Mouse (Mus musculus) spleen, adult 2 months (tissue): ENCODE measurements around the gene Fgfr1op2. TPM values are rescaled to one million over a fixed set of nuclear protein-coding genes. Genes with fewer than 3 reads are reported as not detected.

Source experiments
- DNase-seq, 2 experiments: peaks; one replicate each; pipeline versions ENCODE4 v3.0.0 to v3.0.0-alpha.2; 2012 to 2021; ENCODE audit warnings: low spot score in 2 of 2, low read depth in 1 of 2
- H3K27ac ChIP-seq: fragments of 200-500 bp; 2 replicates; pipeline ENCODE4 v1.5.1; 2012; ENCODE audit warnings: low read length, inconsistent platforms; ENCODE audit not compliant: insufficient read depth
- H3K27me3 ChIP-seq: fragments of 200-500 bp; 2 replicates; pipeline ENCODE4 v1.6.1; 2012; ENCODE audit warnings: mild to moderate bottlenecking, moderate library complexity, low read length, inconsistent platforms; ENCODE audit not compliant: control insufficient read depth, insufficient read depth
- H3K36me3 ChIP-seq: fragments of 200-500 bp; 2 replicates; pipeline ENCODE4 v1.6.1; 2012; ENCODE audit warnings: mild to moderate bottlenecking, low read length, inconsistent platforms; ENCODE audit not compliant: control insufficient read depth, insufficient read depth
- H3K4me1 ChIP-seq: fragments of 200-500 bp; 2 replicates; pipeline ENCODE4 v1.6.1; 2011; ENCODE audit warnings: inconsistent platforms; ENCODE audit not compliant: control insufficient read depth, insufficient read depth, insufficient read length
- H3K4me3 ChIP-seq: fragments of 200-500 bp; 2 replicates; pipeline ENCODE4 v1.5.1; 2011; ENCODE audit warnings: mild to moderate bottlenecking, inconsistent platforms; ENCODE audit not compliant: insufficient read depth, insufficient read length; ENCODE audit errors: extremely low read depth
- CTCF ChIP-seq: fragments of 200-500 bp; IDR thresholded peaks from 2 replicates; pipeline ENCODE4 v1.5.1; 2011; ENCODE audit warnings: mild to moderate bottlenecking, inconsistent platforms; ENCODE audit not compliant: insufficient read depth, insufficient read length, insufficient replicate concordance; ENCODE audit errors: extremely low read depth
- POLR2A ChIP-seq: fragments of 200-500 bp; IDR thresholded peaks from 2 replicates; pipeline ENCODE4 v1.6.1; 2011; ENCODE audit warnings: low read depth, low read length, inconsistent platforms
- WGBS: fragments of 180-500 bp; shearing (Covaris S2); methylation state at CpG from one replicate; pipeline ENCODE4 v1.1.7; 2018; 5-methylcytosine and 5-hydroxymethylcytosine counted together
- polyA plus RNA-seq: library from polyadenylated mRNA; depleted of rRNA; stranded (reverse); fragments of >200 nt; gene quantifications from 2 replicates; pipeline ENCODE4 v1.2.3, GENCODE M21; 2012; rRNA removed

The Fgfr1op2 gene
- polyA plus RNA-seq, result 58.6 and 72.9 TPM in 2 replicates

- WGBS, result 0% methylated on average over 13 of the region's 13 CpGs
- Histone ChIP-seq H3K4me1 (no peaks in the 10 kb centered on the region; the same call in none of the 2 replicates), H3K4me3 (peak within 1 kb of the TSS; percentile 98), H3K27me3 (no peaks in the 10 kb centered on the region), H3K36me3 (peaks cover 3% of the 10 kb centered on the region), H3K27ac (peak within 1 kb of the TSS; percentile 98)
- DNase-seq, result no peak
- TF ChIP-seq CTCF (no peak), POLR2A (no peak)
Observed at GRCm38 (mm10) chr6:146576903-146577302, at the start of gene Fgfr1op2. Fgfr1op2 (plus strand) TSS chr6:146577203.

- Histone ChIP-seq H3K36me3 (no peaks in the 10 kb centered on the region), H3K27me3 (no peaks in the 10 kb centered on the region), H3K27ac (no peak overlapping the region), H3K4me1 (peaks cover 9% of the 10 kb centered on the region; the same call in 1 of the 2 replicates), H3K4me3 (no peak overlapping the region)
- no peak for DNase-seq
- WGBS, result 97% methylated on average over 2 of the region's 2 CpGs
- TF ChIP-seq POLR2A, result no peak
- no peak for TF ChIP-seq CTCF
Observed at GRCm38 (mm10) chr6:146527537-146527936, 49.5 kb upstream of the Fgfr1op2 start.

- WGBS, result 51% methylated on average over 7 of the region's 7 CpGs
- TF ChIP-seq CTCF (no peak), POLR2A (no peak)
Observed at GRCm38 (mm10) chr6:146530363-146530762, 46.6 kb upstream of the Fgfr1op2 start.

GRCm38 (mm10) chr6:146530769-146531168 is 46.2 kb upstream of the Fgfr1op2 start:
- no peak overlapping the region for H3K27ac ChIP-seq

More at GRCm38 (mm10) chr6:146530363-146530762, 46.6 kb upstream of the Fgfr1op2 start:
- no peak overlapping the region for H3K27ac ChIP-seq
- peaks cover 9% of the 10 kb centered on the region; the same call in 1 of the 2 replicates for H3K4me1 ChIP-seq
- DNase-seq, result no peak
- H3K4me3 ChIP-seq, result no peak overlapping the region
- no peaks in the 10 kb centered on the region for H3K36me3 ChIP-seq
- H3K27me3 ChIP-seq, result no peaks in the 10 kb centered on the region

GRCm38 (mm10) chr6:146533146-146533545 is 43.9 kb upstream of the Fgfr1op2 start:
- Histone ChIP-seq H3K36me3 (no peaks in the 10 kb centered on the region), H3K4me1 (peaks cover 9% of the 10 kb centered on the region; the same call in 1 of the 2 replicates), H3K4me3 (no peak overlapping the region), H3K27me3 (no peaks in the 10 kb centered on the region), H3K27ac (no peak overlapping the region)
- TF ChIP-seq POLR2A, result no peak
- TF ChIP-seq CTCF, result no peak
- 91% methylated on average over 4 of the region's 4 CpGs for WGBS
- DNase-seq, result no peak

More at GRCm38 (mm10) chr6:146530769-146531168, 46.2 kb upstream of the Fgfr1op2 start:
- no peak for DNase-seq
- Histone ChIP-seq H3K36me3 (no peaks in the 10 kb centered on the region), H3K4me1 (peaks cover 9% of the 10 kb centered on the region; the same call in 1 of the 2 replicates), H3K27me3 (no peaks in the 10 kb centered on the region), H3K4me3 (no peak overlapping the region)
- 36% methylated on average over 5 of the region's 5 CpGs for WGBS
- TF ChIP-seq POLR2A (no peak), CTCF (no peak)

GRCm38 (mm10) chr6:146535501-146535900 is 41.5 kb upstream of the Fgfr1op2 start:
- H3K36me3 ChIP-seq, result no peaks in the 10 kb centered on the region
- no peak for DNase-seq
- no peaks in the 10 kb centered on the region for H3K27me3 ChIP-seq
- H3K4me1 ChIP-seq, result peaks cover 5% of the 10 kb centered on the region; the same call in 1 of the 2 replicates
- 93% methylated on average over 5 of the region's 5 CpGs for WGBS
- no peak overlapping the region for H3K27ac ChIP-seq
- no peak overlapping the region for H3K4me3 ChIP-seq
- TF ChIP-seq CTCF (no peak), POLR2A (no peak)

GRCm38 (mm10) chr6:146537111-146537510 is 39.9 kb upstream of the Fgfr1op2 start:
- no peaks in the 10 kb centered on the region for H3K36me3 ChIP-seq
- no peak overlapping the region for H3K4me3 ChIP-seq
- TF ChIP-seq POLR2A, result no peak
- TF ChIP-seq CTCF, result no peak
- WGBS, result 92% methylated on average over 4 of the region's 4 CpGs
- H3K27ac ChIP-seq, result no peak overlapping the region
- no peak for DNase-seq
- H3K4me1 ChIP-seq, result peaks cover 3% of the 10 kb centered on the region
- no peaks in the 10 kb centered on the region for H3K27me3 ChIP-seq
